Mouse (Mus musculus) MEL (cell line): ENCODE measurements at regions not wholly inside any gene's neighbourhood (a gene's known extent, or its start where the extent isn't known, plus 50 kb on each side); places are given as distances from the start of the nearest gene placed in this dataset.
A peak's percentile ranks its signal among the peaks of the same experiment; 100 is the strongest.

Experiments used
- DNase-seq: peaks from one replicate; pipeline ENCODE4 v3.0.0; 2011; ENCODE audit warnings: low read depth, low spot score
- H3K27ac ChIP-seq: 2 replicates; pipeline ENCODE4 v1.5.1; 2012; ENCODE audit warnings: low read depth, mild to moderate bottlenecking, control low read depth, low read length, moderate library complexity; ENCODE audit not compliant: control insufficient read depth
- H3K27me3 ChIP-seq, 2 experiments: fragments of 150-350 bp in 1 of 2; sonication (generic) in 1 of 2; 2 replicates each; pipeline ENCODE4 v1.6.1; 2012; ENCODE audit warnings: low read length in 2 of 2, mild to moderate bottlenecking in 2 of 2, improper control_type of control experiment in 1 of 2, moderate library complexity in 1 of 2; ENCODE audit not compliant: insufficient read depth in 2 of 2, control insufficient read depth in 1 of 2
- H3K36me3 ChIP-seq, 2 experiments: 2 replicates each; pipeline ENCODE4 v1.6.1; 2012 to 2014; ENCODE audit warnings: low read length in 2 of 2, improper control_type of control experiment in 1 of 2, inconsistent platforms in 1 of 2, mild to moderate bottlenecking in 1 of 2; ENCODE audit not compliant: insufficient read depth in 2 of 2, control insufficient read depth in 1 of 2
- H3K4me1 ChIP-seq, 2 experiments: fragments of 150-350 bp in 1 of 2; sonication (generic) in 1 of 2; 2 replicates each; pipeline ENCODE4 v1.6.1; 2012; ENCODE audit warnings: low read length in 2 of 2, improper control_type of control experiment in 1 of 2, mild to moderate bottlenecking in 1 of 2; ENCODE audit not compliant: insufficient read depth in 2 of 2, control insufficient read depth in 1 of 2
- H3K4me3 ChIP-seq, 2 experiments: fragments of 150-350 bp in 1 of 2; sonication (generic) in 1 of 2; 2 replicates each; pipeline ENCODE4 v1.5.1; 2012; ENCODE audit warnings: low read depth in 2 of 2, low read length in 2 of 2, mild to moderate bottlenecking in 2 of 2, moderate library complexity in 2 of 2, control low read depth in 1 of 2, improper control_type of control experiment in 1 of 2; ENCODE audit not compliant: control insufficient read depth in 1 of 2, insufficient read depth in 1 of 2
- H3K79me2 ChIP-seq: 2 replicates; pipeline ENCODE4 v1.6.1; 2012; ENCODE audit warnings: mild to moderate bottlenecking, low read length, moderate library complexity; ENCODE audit not compliant: control insufficient read depth, poor library complexity, insufficient read depth
- H3K9ac ChIP-seq: 2 replicates; pipeline ENCODE4 v1.6.1; 2012; ENCODE audit warnings: low read depth, mild to moderate bottlenecking, control low read depth, low read length, moderate library complexity; ENCODE audit not compliant: control insufficient read depth, poor library complexity, severe bottlenecking
- H3K9me3 ChIP-seq: fragments of 150-350 bp; sonication (generic); replicated peaks from 2 replicates; pipeline ENCODE4 v1.6.1; 2012; ENCODE audit warnings: mild to moderate bottlenecking, low read length, improper control_type of control experiment, moderate library complexity; ENCODE audit not compliant: insufficient read depth
- CHD1 ChIP-seq: IDR thresholded peaks from 2 replicates; pipeline ENCODE4 v1.6.1; 2012; ENCODE audit warnings: low read depth, mild to moderate bottlenecking, inconsistent platforms, low read length, improper control_type of control experiment
- CTCF ChIP-seq, 3 experiments: IDR thresholded peaks in 2 of 3; conservative IDR thresholded peaks in 1 of 3; 2 replicates each; pipeline ENCODE4 v1.5.1; 2011 to 2012; ENCODE audit warnings: low read length in 3 of 3, low read depth in 2 of 3, mild to moderate bottlenecking in 2 of 3, improper control_type of control experiment in 1 of 3, inconsistent platforms in 1 of 3, mixed read lengths in 1 of 3, moderate library complexity in 1 of 3; ENCODE audit not compliant: control insufficient read depth in 1 of 3, insufficient read depth in 1 of 3, poor library complexity in 1 of 3, severe bottlenecking in 1 of 3
- E2F4 ChIP-seq: IDR thresholded peaks from 2 replicates; pipeline ENCODE4 v1.6.1; 2011; ENCODE audit warnings: low read depth, low read length, improper control_type of control experiment, borderline replicate concordance
- EP300 ChIP-seq, 2 experiments: IDR thresholded peaks; 2 replicates each; pipeline ENCODE4 v1.6.1; 2011; ENCODE audit warnings: improper control_type of control experiment in 2 of 2, low read length in 2 of 2, low read depth in 1 of 2, mild to moderate bottlenecking in 1 of 2
- ETS1 ChIP-seq: IDR thresholded peaks from 2 replicates; pipeline ENCODE4 v1.6.1; 2012; ENCODE audit warnings: low read depth, mild to moderate bottlenecking, inconsistent platforms, low read length, improper control_type of control experiment, moderate library complexity
- GATA1 ChIP-seq: IDR thresholded peaks from 2 replicates; pipeline ENCODE4 v1.6.1; 2011; ENCODE audit warnings: low read depth, low read length, improper control_type of control experiment
- HCFC1 ChIP-seq: IDR thresholded peaks from 2 replicates; pipeline ENCODE4 v1.6.1; 2012; ENCODE audit warnings: low read depth, mild to moderate bottlenecking, inconsistent platforms, low read length, improper control_type of control experiment, moderate library complexity
- JUND ChIP-seq: IDR thresholded peaks from 2 replicates; pipeline ENCODE4 v1.6.1; 2011; ENCODE audit warnings: low read depth, mild to moderate bottlenecking, improper control_type of control experiment, low read length
- KAT2A ChIP-seq: conservative IDR thresholded peaks from 2 replicates; pipeline ENCODE4 v1.6.1; 2012; ENCODE audit warnings: low read depth, low read length, improper control_type of control experiment, inconsistent platforms
- MAX ChIP-seq: IDR thresholded peaks from 2 replicates; pipeline ENCODE4 v1.6.1; 2011; ENCODE audit warnings: low read length, improper control_type of control experiment
- MAZ ChIP-seq: IDR thresholded peaks from 2 replicates; pipeline ENCODE4 v1.6.1; 2012; ENCODE audit warnings: low read depth, mild to moderate bottlenecking, inconsistent platforms, low read length, improper control_type of control experiment
- MEF2A ChIP-seq: IDR thresholded peaks from 2 replicates; pipeline ENCODE4 v1.6.1; 2014; ENCODE audit warnings: low read depth, mild to moderate bottlenecking, inconsistent platforms, low read length, improper control_type of control experiment; ENCODE audit not compliant: poor library complexity, insufficient replicate concordance, severe bottlenecking; ENCODE audit errors: extremely low read depth
- MYB ChIP-seq: IDR thresholded peaks from 2 replicates; pipeline ENCODE4 v1.6.1; 2011; ENCODE audit warnings: mild to moderate bottlenecking, low read depth, low read length, improper control_type of control experiment
- MYC ChIP-seq: IDR thresholded peaks from 2 replicates; pipeline ENCODE4 v1.6.1; 2011; ENCODE audit warnings: low read depth, mild to moderate bottlenecking, low read length, improper control_type of control experiment, moderate library complexity
- POLR2A ChIP-seq, 2 experiments: IDR thresholded peaks; 2 replicates each; pipeline ENCODE4 v1.6.1; 2011 to 2012; ENCODE audit warnings: low read length in 2 of 2, mild to moderate bottlenecking in 2 of 2, control low read depth in 1 of 2, improper control_type of control experiment in 1 of 2, low read depth in 1 of 2, moderate library complexity in 1 of 2; ENCODE audit not compliant: control insufficient read depth in 1 of 2, insufficient read depth in 1 of 2, poor library complexity in 1 of 2
- POLR2AphosphoS2 ChIP-seq: IDR thresholded peaks from 2 replicates; pipeline ENCODE4 v1.6.1; 2011; ENCODE audit warnings: low read length, improper control_type of control experiment
- RAD21 ChIP-seq: IDR thresholded peaks from 2 replicates; pipeline ENCODE4 v1.6.1; 2011; ENCODE audit warnings: mild to moderate bottlenecking, low read depth, low read length, improper control_type of control experiment
- SIN3A ChIP-seq: IDR thresholded peaks from 2 replicates; pipeline ENCODE4 v1.6.1; 2012; ENCODE audit warnings: low read length, improper control_type of control experiment, inconsistent platforms
- SMC3 ChIP-seq: IDR thresholded peaks from 2 replicates; pipeline ENCODE4 v1.6.1; 2011; ENCODE audit warnings: low read depth, low read length, improper control_type of control experiment
- TCF12 ChIP-seq: IDR thresholded peaks from 2 replicates; pipeline ENCODE4 v1.6.1; 2014; ENCODE audit warnings: low read depth, mild to moderate bottlenecking, inconsistent platforms, low read length, improper control_type of control experiment, moderate library complexity
- USF2 ChIP-seq, 2 experiments: IDR thresholded peaks; 2 replicates each; pipeline ENCODE4 v1.6.1; 2011 to 2012; ENCODE audit warnings: improper control_type of control experiment in 2 of 2, low read length in 2 of 2, borderline replicate concordance in 1 of 2, inconsistent platforms in 1 of 2, low read depth in 1 of 2, mild to moderate bottlenecking in 1 of 2; ENCODE audit not compliant: insufficient read depth in 1 of 2
- ZC3H11A ChIP-seq: IDR thresholded peaks from 2 replicates; pipeline ENCODE4 v1.6.1; 2012; ENCODE audit warnings: low read depth, mild to moderate bottlenecking, inconsistent platforms, low read length, improper control_type of control experiment
- ZKSCAN1 ChIP-seq: IDR thresholded peaks from 2 replicates; pipeline ENCODE4 v1.6.1; 2012; ENCODE audit warnings: low read depth, mild to moderate bottlenecking, inconsistent platforms, low read length, improper control_type of control experiment, moderate library complexity
- ZNF384 ChIP-seq: IDR thresholded peaks from 2 replicates; pipeline ENCODE4 v1.6.1; 2012; ENCODE audit warnings: low read depth, mild to moderate bottlenecking, inconsistent platforms, low read length, improper control_type of control experiment

GRCm38 (mm10) chr9:117966326-117966989 is 73.8 kb upstream of the Azi2 start (continued):
- TF ChIP-seq CTCF (IDR thresholded peaks at IDR 0.05 in 2 of 3, conservative IDR thresholded peaks at IDR 0.05 in 1 of 3; ENCODE audit: control insufficient read depth in 1 of 3, insufficient read depth in 1 of 3, low read depth in 2 of 3, low read length in 3 of 3, poor library complexity in 1 of 3, severe bottlenecking in 1 of 3) (peak in 2 of 3 experiments; percentile 29 to 55; a peak in 3 of 6 replicates), GATA1 (no peak), JUND (no peak), CHD1 (no peak), SMC3 (peak; percentile 53), ETS1 (no peak), KAT2A (no peak), USF2 (IDR thresholded peaks at IDR 0.05; ENCODE audit: borderline replicate concordance in 1 of 2, insufficient read depth in 1 of 2, low read depth in 1 of 2, low read length in 2 of 2) (no peak)

GRCm38 (mm10) chr9:117962088-117963030 is 77.9 kb upstream of the Azi2 start:
- DNase-seq, result no peak
- Histone ChIP-seq H3K4me1 (peaks cover 0 to 2% of the 10 kb centered on the region in 2 experiments; a peak in 2 of 4 replicates), H3K27me3 (no peaks in the 10 kb centered on the region), H3K4me3 (no peak overlapping the region), H3K36me3 (peaks cover 0 to 11% of the 10 kb centered on the region in 2 experiments; a peak in 2 of 4 replicates), H3K79me2 (no peaks in the 10 kb centered on the region), H3K9ac (no peak overlapping the region), H3K27ac (no peak overlapping the region), H3K9me3 (no peaks in the 10 kb centered on the region)
- TF ChIP-seq MAX, result no peak

GRCm38 (mm10) chr9:117959845-117960244 is 80.5 kb upstream of the Azi2 start:
- H3K27me3 ChIP-seq, result no peaks in the 10 kb centered on the region
- H3K27ac ChIP-seq, result no peak overlapping the region
- H3K4me1 ChIP-seq, result peaks cover 0 to 2% of the 10 kb centered on the region in 2 experiments; a peak in 2 of 4 replicates
- peaks cover 0 to 11% of the 10 kb centered on the region in 2 experiments; a peak in 2 of 4 replicates for H3K36me3 ChIP-seq
- H3K9me3 ChIP-seq, result no peaks in the 10 kb centered on the region
- TF ChIP-seq KAT2A, result no peak
- peak; percentile 81; the same call in 1 of the 2 replicates for TF ChIP-seq MEF2A
- peak; percentile 90 for TF ChIP-seq ZNF384
- peak; percentile 65 for TF ChIP-seq GATA1
- peak; percentile 50; the same call in 1 of the 2 replicates for TF ChIP-seq ETS1
- TF ChIP-seq RAD21, result no peak
- TF ChIP-seq HCFC1, result no peak
- TF ChIP-seq ZC3H11A, result no peak
- TF ChIP-seq EP300 (IDR thresholded peaks at IDR 0.05; ENCODE audit: low read depth in 1 of 2, low read length in 2 of 2), result peak; percentile 14 to 56; a peak in 2 of 4 replicates
- TF ChIP-seq E2F4, result no peak
- TF ChIP-seq MAZ, result no peak
- no peak for TF ChIP-seq MYC
- no peak for TF ChIP-seq SIN3A
- no peak for TF ChIP-seq JUND
- TF ChIP-seq MYB, result no peak
- TF ChIP-seq TCF12, result peak; percentile 70
- TF ChIP-seq POLR2AphosphoS2, result no peak
- TF ChIP-seq ZKSCAN1, result no peak
- TF ChIP-seq POLR2A (IDR thresholded peaks at IDR 0.05; ENCODE audit: control insufficient read depth in 1 of 2, insufficient read depth in 1 of 2, low read depth in 1 of 2, low read length in 2 of 2, poor library complexity in 1 of 2), result no peak
- peak; percentile 61 for DNase-seq
- no peak overlapping the region for H3K4me3 ChIP-seq
- H3K9ac ChIP-seq, result no peak overlapping the region
- H3K79me2 ChIP-seq, result no peaks in the 10 kb centered on the region
